Mouse (Mus musculus) midbrain, embryonic 11.5 days (tissue): ENCODE results near the gene Hoxc8. TPM values are rescaled to one million over a fixed set of nuclear protein-coding genes. Genes with fewer than 3 reads are reported as not detected.

ENCODE experiments used
- ATAC-seq: fragments of 200-750 bp; cut with Nextera tagmentation; 2 replicates; pipeline ENCODE4 v1.8.0; 2017; ENCODE audit warnings: moderate TSS enrichment, moderate library complexity; ENCODE audit not compliant: low FRiP score
- DNase-seq: peaks from one replicate; pipeline ENCODE4 v3.0.0; 2015; ENCODE audit warnings: low spot score; ENCODE audit errors: missing footprints
- H3K27ac ChIP-seq: fragments of 300-500 bp; sonication (generic); 2 replicates; pipeline ENCODE4 v1.5.1; 2014; ENCODE audit warnings: low read depth, low read length
- H3K27me3 ChIP-seq: fragments of 300-500 bp; sonication (generic); 2 replicates; pipeline ENCODE4 v1.6.1; 2014; ENCODE audit warnings: mild to moderate bottlenecking, low read length, moderate library complexity, mixed read lengths; ENCODE audit not compliant: control insufficient read depth, insufficient read depth
- H3K36me3 ChIP-seq: fragments of 300-500 bp; sonication (generic); 2 replicates; pipeline ENCODE4 v1.6.1; 2014; ENCODE audit warnings: mild to moderate bottlenecking, low read length, moderate library complexity, mixed read lengths; ENCODE audit not compliant: control insufficient read depth, insufficient read depth
- H3K4me1 ChIP-seq: fragments of 300-500 bp; sonication (generic); 2 replicates; pipeline ENCODE4 v1.6.1; 2014; ENCODE audit warnings: low read length; ENCODE audit not compliant: control insufficient read depth, insufficient read depth
- H3K4me2 ChIP-seq: fragments of 300-500 bp; sonication (generic); 2 replicates; pipeline ENCODE4 v1.6.1; 2014; ENCODE audit warnings: mild to moderate bottlenecking, moderate library complexity
- H3K4me3 ChIP-seq: fragments of 300-500 bp; sonication (generic); 2 replicates; pipeline ENCODE4 v1.5.1; 2014; ENCODE audit warnings: low read depth, low read length
- H3K9ac ChIP-seq: fragments of 300-500 bp; sonication (generic); 2 replicates; pipeline ENCODE4 v1.6.1; 2014; ENCODE audit warnings: low read length
- H3K9me3 ChIP-seq: fragments of 300-500 bp; sonication (generic); 2 replicates; pipeline ENCODE4 v1.6.1; 2016; ENCODE audit warnings: low read length; ENCODE audit not compliant: control insufficient read depth
- WGBS: fragments of 180-500 bp; shearing (Covaris S2); extraction: QIAGEN DNeasy Blood & Tissue Kit; methylation state at CpG from one replicate; pipeline ENCODE4 v1.1.7; 2014; 5-methylcytosine and 5-hydroxymethylcytosine counted together
- polyA plus RNA-seq: library from polyadenylated mRNA; unstranded; fragments of >200 nt; fragmentation: Nextera tagmentation; extraction: Ambion mirVana; gene quantifications from 2 replicates; pipeline ENCODE4 v1.2.1, GENCODE M21; 2014

Hoxc8 gene
- polyA plus RNA-seq, 1 experiment from 2014 or later: not detected

DNA sequence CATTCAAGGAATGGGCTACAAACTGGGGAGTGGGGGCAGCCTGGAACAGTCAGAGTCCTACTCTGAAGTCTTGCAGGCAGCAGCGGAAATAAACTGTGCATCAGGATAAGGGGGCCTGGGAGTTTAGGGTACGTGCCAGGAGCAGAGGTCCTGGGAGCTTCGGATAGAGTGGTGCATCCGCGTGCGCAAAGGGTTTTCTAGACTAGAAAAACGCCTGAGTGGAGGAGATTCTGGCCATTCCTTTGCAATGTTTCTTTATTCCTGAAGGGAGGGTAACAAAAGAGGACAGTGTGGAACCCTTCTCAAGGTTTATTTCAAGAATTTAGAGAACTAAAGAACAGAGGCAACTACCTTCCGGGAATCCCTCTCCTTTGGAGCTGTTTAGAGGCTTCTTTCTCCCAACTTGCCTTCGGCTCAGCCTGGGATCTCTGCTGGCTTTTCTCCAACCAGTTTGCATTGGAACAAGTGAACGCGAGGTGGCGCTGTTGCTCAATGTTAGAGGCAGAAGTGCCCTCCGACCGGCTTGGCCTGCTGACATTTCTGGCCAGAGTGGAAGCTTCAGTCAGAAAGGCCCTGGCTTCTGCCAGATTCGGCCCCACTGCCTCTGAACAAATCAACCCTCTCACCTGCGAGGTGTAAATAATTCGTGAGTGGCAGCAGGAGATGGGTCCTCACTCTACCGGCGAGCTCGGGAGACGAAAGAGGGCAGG, 3.1 kb upstream of the Hoxc8 start:
- H3K9me3 ChIP-seq: no peaks in the 10 kb centered on the region
- no peak overlapping the region for H3K4me2 ChIP-seq
- no peaks in the 10 kb centered on the region for H3K4me1 ChIP-seq
- DNase-seq (peak; percentile 92), ATAC-seq (peak; percentile 72)
- H3K9ac ChIP-seq: no peak overlapping the region
- H3K27me3 ChIP-seq: peaks cover 100% of the 10 kb centered on the region
- 3% methylated on average over 21 of the region's 21 CpGs for WGBS
- H3K27ac ChIP-seq: no peak overlapping the region
- H3K4me3 ChIP-seq: no peak overlapping the region
- H3K36me3 ChIP-seq: no peaks in the 10 kb centered on the region

- no peaks in the 10 kb centered on the region for H3K4me1 ChIP-seq
- no peak overlapping the region for H3K27ac ChIP-seq
- no peak for ATAC-seq
- peaks cover 100% of the 10 kb centered on the region for H3K27me3 ChIP-seq
- H3K4me3 ChIP-seq: no peak overlapping the region
- no peak overlapping the region for H3K4me2 ChIP-seq
- WGBS: 9% methylated on average over 5 of the region's 5 CpGs
- H3K9ac ChIP-seq: no peak overlapping the region
- no peaks in the 10 kb centered on the region for H3K36me3 ChIP-seq
- no peak for DNase-seq
- H3K9me3 ChIP-seq: no peaks in the 10 kb centered on the region
Observed at GRCm38 (mm10) chr15:102988078-102988477, 2.3 kb upstream of the Hoxc8 start.

- 2% methylated on average over 7 of the region's 7 CpGs for whole genome bisulfite sequencing
- H3K27me3 ChIP-seq: peaks cover 98% of the 10 kb centered on the region
- no peaks in the 10 kb centered on the region for H3K36me3 ChIP-seq
- no peak overlapping the region for H3K4me3 ChIP-seq
- DNase-seq (peak; percentile 91), ATAC-seq (no peak)
- no peaks in the 10 kb centered on the region for H3K4me1 ChIP-seq
- no peak overlapping the region for H3K9ac ChIP-seq
- no peak overlapping the region for H3K4me2 ChIP-seq
- H3K27ac ChIP-seq: no peak overlapping the region
- no peaks in the 10 kb centered on the region for H3K9me3 ChIP-seq
Observed at GRCm38 (mm10) chr15:102991782-102992181, 1.4 kb downstream of the Hoxc8 start.

DNA sequence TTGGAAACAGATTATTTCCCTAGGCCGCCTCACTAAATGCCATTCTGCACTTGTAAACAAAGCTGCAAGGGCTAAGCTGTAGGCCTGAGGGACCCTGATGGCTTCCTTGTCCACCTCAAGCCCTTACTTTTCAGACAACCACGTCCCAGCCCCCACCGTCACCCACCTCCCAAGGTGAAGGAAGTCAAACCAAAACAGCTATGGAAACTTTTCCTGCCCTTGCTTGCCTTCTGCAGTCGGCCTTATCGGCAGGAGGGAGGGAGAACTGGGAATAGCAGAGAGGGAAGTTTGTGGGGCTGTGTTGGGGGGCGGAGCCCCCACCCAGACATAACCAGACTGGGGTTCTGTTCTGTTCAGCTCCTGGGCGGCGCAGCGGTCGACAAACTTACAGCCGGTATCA, 1.8 kb downstream of the Hoxc8 start:
- Histone ChIP-seq H3K27ac (no peak overlapping the region), H3K4me1 (no peaks in the 10 kb centered on the region), H3K4me2 (no peak overlapping the region), H3K4me3 (no peak overlapping the region), H3K9ac (no peak overlapping the region), H3K36me3 (no peaks in the 10 kb centered on the region), H3K27me3 (peaks cover 98% of the 10 kb centered on the region), H3K9me3 (no peaks in the 10 kb centered on the region)
- DNase-seq (peak; percentile 90), ATAC-seq (no peak)
- 2% methylated on average over 11 of the region's 11 CpGs for WGBS

- H3K27me3 ChIP-seq: peaks cover 98% of the 10 kb centered on the region
- DNase-seq (no peak), ATAC-seq (no peak)
- H3K27ac ChIP-seq: no peak overlapping the region
- no peaks in the 10 kb centered on the region for H3K4me1 ChIP-seq
- no peaks in the 10 kb centered on the region for H3K36me3 ChIP-seq
- 2% methylated on average over 3 of the region's 3 CpGs for WGBS
- no peak overlapping the region for H3K9ac ChIP-seq
- no peak overlapping the region for H3K4me3 ChIP-seq
- no peak overlapping the region for H3K4me2 ChIP-seq
- no peaks in the 10 kb centered on the region for H3K9me3 ChIP-seq
Observed at GRCm38 (mm10) chr15:102992863-102993262, 2.5 kb downstream of the Hoxc8 start.

GRCm38 (mm10) chr15:102996548-102996947, 6.1 kb downstream of the Hoxc8 start:
- Histone ChIP-seq H3K36me3 (no peaks in the 10 kb centered on the region), H3K27ac (no peak overlapping the region), H3K4me3 (no peak overlapping the region), H3K9ac (no peak overlapping the region), H3K27me3 (peaks cover 98% of the 10 kb centered on the region), H3K9me3 (no peaks in the 10 kb centered on the region), H3K4me2 (no peak overlapping the region), H3K4me1 (peaks cover 4% of the 10 kb centered on the region; the same call in 1 of the 2 replicates)
- DNase-seq: no peak
- no peak for ATAC-seq
- 0% methylated on average over 9 of the region's 9 CpGs for WGBS

GRCm38 (mm10) chr15:102997431-102997830, 7.0 kb downstream of the Hoxc8 start:
- 3% methylated on average over 3 of the region's 3 CpGs for WGBS
- DNase-seq: no peak
- ATAC-seq: no peak
- no peak overlapping the region for H3K9ac ChIP-seq
- peaks cover 4% of the 10 kb centered on the region; the same call in 1 of the 2 replicates for H3K4me1 ChIP-seq
- no peaks in the 10 kb centered on the region for H3K36me3 ChIP-seq
- H3K27ac ChIP-seq: no peak overlapping the region
- no peak overlapping the region for H3K4me3 ChIP-seq
- peaks cover 98% of the 10 kb centered on the region for H3K27me3 ChIP-seq
- no peak overlapping the region for H3K4me2 ChIP-seq
- H3K9me3 ChIP-seq: no peaks in the 10 kb centered on the region

DNA sequence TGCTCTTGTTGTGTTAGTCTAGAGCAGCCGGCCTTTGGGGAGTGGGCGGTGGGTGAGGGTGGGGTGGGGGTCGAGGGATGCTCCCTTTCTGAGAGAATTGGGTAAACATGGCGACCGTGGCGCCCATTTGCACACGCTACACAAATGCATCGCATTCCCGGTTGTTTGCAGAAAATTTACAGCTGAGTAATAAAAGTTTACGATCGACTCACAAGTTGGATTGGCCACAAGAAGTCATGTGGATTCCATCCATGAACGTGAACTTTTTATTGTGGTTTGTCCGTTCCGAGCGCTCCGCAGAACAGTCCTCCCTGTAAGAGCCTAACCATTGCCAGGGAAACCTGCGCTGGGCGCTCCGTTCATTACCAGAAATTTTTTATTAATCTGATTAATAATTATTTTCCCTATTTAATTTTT, 7.5 kb downstream of the Hoxc8 start, which contains the start of gene Hoxc6:
Hoxc6 (plus strand) TSS at position 319 of the 417 bp plus-strand sequence.
- ATAC-seq (no peak), DNase-seq (no peak)
- Histone ChIP-seq H3K27me3 (peaks cover 98% of the 10 kb centered on the region), H3K27ac (no peak within 1 kb of the TSS), H3K4me3 (no peak within 1 kb of the TSS; the same call in 1 of the 2 replicates), H3K9me3 (no peaks in the 10 kb centered on the region), H3K4me1 (peaks cover 4% of the 10 kb centered on the region; the same call in 1 of the 2 replicates), H3K36me3 (no peaks in the 10 kb centered on the region), H3K9ac (no peak within 1 kb of the TSS), H3K4me2 (peak within 1 kb of the TSS; percentile 43; the same call in 1 of the 2 replicates)
- under 1% methylated on average over 19 of the region's 19 CpGs for WGBS

- WGBS: under 1% methylated on average over 19 of the region's 19 CpGs
- H3K4me2 ChIP-seq: no peak overlapping the region; the same call in 1 of the 2 replicates
- H3K4me3 ChIP-seq: no peak overlapping the region
- H3K27me3 ChIP-seq: peaks cover 98% of the 10 kb centered on the region
- H3K36me3 ChIP-seq: no peaks in the 10 kb centered on the region
- no peak for ATAC-seq
- H3K4me1 ChIP-seq: peaks cover 4% of the 10 kb centered on the region; the same call in 1 of the 2 replicates
- no peaks in the 10 kb centered on the region for H3K9me3 ChIP-seq
- no peak overlapping the region for H3K9ac ChIP-seq
- H3K27ac ChIP-seq: no peak overlapping the region
- DNase-seq: peak; percentile 95
Observed at GRCm38 (mm10) chr15:102998608-102999182, 8.3 kb downstream of the Hoxc8 start.
